Mouse (Mus musculus) ES-Bruce4 (cell line): ENCODE data around the gene Ggta1. TPM values are rescaled to one million over a fixed set of nuclear protein-coding genes. Genes with fewer than 3 reads are reported as not detected.

Experiments used
- H3K27ac ChIP-seq: 2 replicates; pipeline ENCODE4 v1.5.1; 2012; ENCODE audit warnings: low read length, inconsistent platforms; ENCODE audit not compliant: insufficient read depth
- H3K27me3 ChIP-seq: 2 replicates; pipeline ENCODE4 v1.6.1; 2012; ENCODE audit warnings: mild to moderate bottlenecking, low read length, inconsistent platforms; ENCODE audit not compliant: control insufficient read depth, poor library complexity, insufficient read depth, severe bottlenecking
- H3K36me3 ChIP-seq: 2 replicates; pipeline ENCODE4 v1.6.1; 2012; ENCODE audit warnings: inconsistent platforms, mild to moderate bottlenecking, low read length, moderate library complexity; ENCODE audit not compliant: control insufficient read depth, poor library complexity, insufficient read depth, severe bottlenecking
- H3K4me1 ChIP-seq: one replicate; pipeline ENCODE4 v1.8.1; 2011; ENCODE audit warnings: low read length; ENCODE audit not compliant: control insufficient read depth, insufficient read depth
- H3K4me3 ChIP-seq: 2 replicates; pipeline ENCODE4 v1.5.1; 2011; ENCODE audit warnings: low read depth, mild to moderate bottlenecking, low read length
- H3K9ac ChIP-seq: 2 replicates; pipeline ENCODE4 v1.6.1; 2012; ENCODE audit warnings: low read depth, mild to moderate bottlenecking, inconsistent platforms; ENCODE audit not compliant: poor library complexity, severe bottlenecking
- H3K9me3 ChIP-seq: replicated peaks from 2 replicates; pipeline ENCODE4 v1.6.1; 2012; ENCODE audit warnings: mild to moderate bottlenecking, low read length, inconsistent platforms; ENCODE audit not compliant: control insufficient read depth, poor library complexity, insufficient read depth, severe bottlenecking
- CTCF ChIP-seq: IDR thresholded peaks from one replicate; pipeline ENCODE4 v1.8.1; 2011; ENCODE audit warnings: low read depth, low read length
- EP300 ChIP-seq: IDR thresholded peaks from 2 replicates; pipeline ENCODE4 v1.6.1; 2011; ENCODE audit warnings: low read depth, low read length; ENCODE audit not compliant: insufficient read depth
- POLR2A ChIP-seq: IDR thresholded peaks from one replicate; pipeline ENCODE4 v1.8.1; 2011; ENCODE audit warnings: low read length; ENCODE audit not compliant: insufficient read depth
- polyA plus RNA-seq: library from polyadenylated mRNA; stranded (reverse); fragments of >200 nt; gene quantifications from 2 replicates; pipeline ENCODE4 v1.2.4, GENCODE M21; 2011; ENCODE audit warnings: low read depth; ENCODE audit not compliant: missing spikeins, insufficient read depth, insufficient read length

Ggta1 gene
- polyA plus RNA-seq, 1 experiment = 52.5 TPM

DNA sequence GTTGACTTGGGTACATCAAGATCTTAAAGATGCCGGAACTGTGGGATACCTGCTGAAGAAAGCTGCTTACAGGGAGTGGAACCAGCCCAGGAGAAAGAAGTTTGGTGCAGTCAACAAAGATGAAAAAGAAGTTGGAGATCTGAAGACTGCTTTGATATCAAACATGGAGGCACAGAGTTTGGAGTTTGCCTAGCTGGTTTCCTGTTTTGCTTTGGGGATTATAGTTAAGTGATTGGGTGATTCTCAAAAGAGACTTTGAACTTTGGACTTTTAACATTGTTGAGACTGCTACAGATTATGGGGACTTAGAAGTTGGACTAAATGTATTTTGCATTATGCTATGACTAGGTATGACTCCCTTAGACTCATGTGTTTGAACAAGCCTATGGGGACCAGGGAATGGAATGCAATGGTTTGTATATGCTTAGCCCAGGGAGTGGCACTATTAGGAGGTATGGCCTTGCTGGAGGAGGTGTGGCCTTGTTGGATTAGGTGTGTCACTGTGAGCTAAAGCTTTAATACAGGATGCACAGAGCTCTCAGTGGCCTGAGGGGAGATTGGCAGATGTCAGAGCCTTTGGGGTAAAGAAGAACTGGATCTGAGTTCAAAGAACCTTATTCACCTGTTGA, 39.2 kb downstream of the Ggta1 start:
- no peaks in the 10 kb centered on the region for H3K9me3 ChIP-seq
- H3K36me3 ChIP-seq = peaks cover 5% of the 10 kb centered on the region
- H3K4me1 ChIP-seq = no peaks in the 10 kb centered on the region
- TF ChIP-seq POLR2A (no peak), CTCF (no peak), EP300 (no peak)
- no peak overlapping the region for H3K27ac ChIP-seq
- no peak overlapping the region for H3K9ac ChIP-seq
- H3K4me3 ChIP-seq = no peak overlapping the region
- H3K27me3 ChIP-seq = no peaks in the 10 kb centered on the region; the same call in 1 of the 2 replicates

DNA sequence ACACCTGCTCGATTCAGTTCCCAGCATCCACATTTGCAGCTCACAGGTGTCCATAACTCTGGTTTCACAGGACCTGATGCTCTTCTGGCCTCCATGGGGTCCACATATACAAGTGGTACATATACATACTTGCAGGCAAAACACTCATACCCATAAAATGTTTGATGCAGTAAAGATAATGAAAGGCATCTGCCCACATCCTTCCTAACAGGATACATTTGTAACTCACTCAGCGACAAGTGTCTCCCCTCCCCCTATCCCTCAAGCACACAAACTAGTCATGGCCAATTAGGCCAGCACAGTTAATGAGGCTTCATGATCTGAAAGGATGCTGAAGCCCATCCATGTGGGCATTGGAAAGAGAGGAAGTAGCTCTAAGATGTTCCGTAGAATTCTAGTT, 40.6 kb downstream of the Ggta1 start:
- TF ChIP-seq POLR2A (no peak), EP300 (no peak), CTCF (no peak)
- Histone ChIP-seq H3K9ac (no peak overlapping the region), H3K27ac (no peak overlapping the region), H3K4me3 (no peak overlapping the region), H3K4me1 (no peaks in the 10 kb centered on the region), H3K9me3 (no peaks in the 10 kb centered on the region), H3K36me3 (peaks cover 5% of the 10 kb centered on the region), H3K27me3 (no peaks in the 10 kb centered on the region; the same call in 1 of the 2 replicates)

DNA sequence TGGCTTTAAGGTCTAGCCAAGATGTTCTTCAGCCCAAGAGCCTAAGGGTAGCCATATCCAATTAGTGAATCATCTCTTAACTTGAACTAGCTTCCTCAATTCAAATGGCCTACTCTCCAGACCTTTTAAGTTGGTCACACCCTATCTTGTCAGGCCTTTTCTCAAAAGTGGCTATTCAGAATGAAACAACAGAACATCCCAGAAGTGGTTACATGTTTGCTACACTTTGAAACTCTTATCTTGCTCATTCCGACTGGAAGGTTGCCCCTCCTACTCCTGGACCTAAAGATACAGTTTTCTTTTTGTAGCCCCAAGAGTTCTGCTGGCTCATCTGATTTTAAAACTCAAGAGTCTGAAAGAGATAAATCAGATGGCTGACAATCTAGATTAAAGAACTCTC, 42.4 kb downstream of the Ggta1 start:
- TF ChIP-seq POLR2A (no peak), EP300 (no peak), CTCF (no peak)
- Histone ChIP-seq H3K36me3 (peaks cover 5% of the 10 kb centered on the region), H3K4me1 (no peaks in the 10 kb centered on the region), H3K9me3 (no peaks in the 10 kb centered on the region), H3K27me3 (no peaks in the 10 kb centered on the region; the same call in 1 of the 2 replicates), H3K4me3 (no peak overlapping the region), H3K9ac (no peak overlapping the region), H3K27ac (no peak overlapping the region)

DNA sequence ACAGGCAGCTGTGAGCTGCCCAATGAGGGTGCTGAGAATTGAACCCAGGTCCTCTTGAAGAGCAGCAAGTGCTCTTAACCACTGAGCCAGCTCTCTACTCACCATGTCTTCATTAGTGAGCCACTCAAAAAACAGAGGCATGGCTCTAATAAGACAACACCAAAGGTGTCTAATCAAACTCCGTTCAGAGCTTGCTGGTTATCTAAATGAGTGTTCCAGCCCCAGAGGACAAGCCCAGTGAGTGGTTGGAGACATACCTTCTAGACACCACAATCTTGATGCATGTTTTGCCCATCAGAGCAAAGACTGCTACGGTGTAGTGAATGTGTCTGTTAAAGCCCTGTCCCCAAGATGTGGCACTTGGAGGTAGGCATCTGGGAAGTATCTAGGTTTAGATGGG, 43.4 kb downstream of the Ggta1 start:
- no peaks in the 10 kb centered on the region for H3K9me3 ChIP-seq
- TF ChIP-seq EP300 = no peak
- no peak for TF ChIP-seq CTCF
- TF ChIP-seq POLR2A = no peak
- H3K27ac ChIP-seq = no peak overlapping the region
- H3K4me3 ChIP-seq = no peak overlapping the region
- H3K4me1 ChIP-seq = no peaks in the 10 kb centered on the region
- H3K9ac ChIP-seq = no peak overlapping the region
- no peaks in the 10 kb centered on the region; the same call in 1 of the 2 replicates for H3K27me3 ChIP-seq
- H3K36me3 ChIP-seq = peaks cover 5% of the 10 kb centered on the region

DNA sequence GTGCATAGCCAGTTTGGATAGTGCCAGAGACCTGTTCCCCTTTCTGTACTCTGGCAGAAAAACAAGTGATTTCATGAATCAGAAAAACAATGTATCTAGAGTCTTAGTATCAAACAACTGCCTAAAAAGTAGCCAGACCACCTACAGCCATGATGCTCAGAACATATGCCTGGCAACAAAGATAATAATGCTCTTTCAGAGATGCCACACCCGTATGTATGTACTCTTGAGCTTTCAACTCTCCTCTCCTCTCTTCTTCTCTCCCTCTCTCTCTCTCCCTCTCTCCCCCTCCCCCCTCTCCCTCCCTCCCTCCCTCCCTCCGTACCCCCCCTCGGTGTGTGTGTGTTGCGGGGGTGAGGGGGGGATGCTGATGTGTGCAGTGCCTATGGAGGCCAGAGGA, 43.8 kb downstream of the Ggta1 start:
- H3K9ac ChIP-seq = no peak overlapping the region
- no peaks in the 10 kb centered on the region for H3K4me1 ChIP-seq
- no peaks in the 10 kb centered on the region; the same call in 1 of the 2 replicates for H3K27me3 ChIP-seq
- TF ChIP-seq CTCF = no peak
- no peak overlapping the region for H3K4me3 ChIP-seq
- H3K36me3 ChIP-seq = peaks cover 5% of the 10 kb centered on the region
- no peak overlapping the region for H3K27ac ChIP-seq
- no peaks in the 10 kb centered on the region for H3K9me3 ChIP-seq

DNA sequence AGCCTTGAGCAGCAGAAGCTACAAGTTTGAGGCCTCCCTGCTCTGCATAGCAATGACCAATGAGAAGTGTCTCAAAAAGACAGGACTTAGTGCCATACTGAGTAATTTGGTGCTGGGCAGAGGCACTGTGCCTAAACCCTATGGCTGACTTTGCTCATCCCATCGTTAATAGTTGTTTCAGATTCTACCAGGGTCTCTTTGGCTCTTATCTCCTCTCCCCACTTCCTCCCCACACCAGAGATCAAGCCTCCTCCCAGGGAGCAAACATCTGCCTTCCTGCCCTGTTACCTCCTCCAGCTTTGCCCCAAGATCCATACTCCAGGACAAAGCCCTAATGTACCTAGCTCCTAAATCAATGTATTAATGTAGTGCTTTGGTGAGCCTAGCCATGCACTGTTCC, 45.8 kb downstream of the Ggta1 start:
- no peaks in the 10 kb centered on the region; the same call in 1 of the 2 replicates for H3K27me3 ChIP-seq
- TF ChIP-seq CTCF = no peak
- no peak for TF ChIP-seq EP300
- no peak for TF ChIP-seq POLR2A
- H3K9ac ChIP-seq = no peak overlapping the region
- H3K36me3 ChIP-seq = peaks cover 5% of the 10 kb centered on the region; the same call in 1 of the 2 replicates
- H3K4me3 ChIP-seq = no peak overlapping the region
- no peak overlapping the region for H3K27ac ChIP-seq
- H3K9me3 ChIP-seq = no peaks in the 10 kb centered on the region
- H3K4me1 ChIP-seq = no peaks in the 10 kb centered on the region
